Mouse (Mus musculus) MEL (cell line): ENCODE measurements around the gene Ppia. TPM values are rescaled to one million over a fixed set of nuclear protein-coding genes. Genes with fewer than 3 reads are reported as not detected.

Experiments
- DNase-seq: peaks from one replicate; pipeline ENCODE4 v3.0.0; 2011; ENCODE audit warnings: low read depth, low spot score
- H3K27ac ChIP-seq: 2 replicates; pipeline ENCODE4 v1.5.1; 2012; ENCODE audit warnings: low read depth, mild to moderate bottlenecking, control low read depth, low read length, moderate library complexity; ENCODE audit not compliant: control insufficient read depth
- H3K27me3 ChIP-seq, 2 experiments: fragments of 150-350 bp in 1 of 2; sonication (generic) in 1 of 2; 2 replicates each; pipeline ENCODE4 v1.6.1; 2012; ENCODE audit warnings: low read length in 2 of 2, mild to moderate bottlenecking in 2 of 2, improper control_type of control experiment in 1 of 2, moderate library complexity in 1 of 2; ENCODE audit not compliant: insufficient read depth in 2 of 2, control insufficient read depth in 1 of 2
- H3K36me3 ChIP-seq, 2 experiments: 2 replicates each; pipeline ENCODE4 v1.6.1; 2012 to 2014; ENCODE audit warnings: low read length in 2 of 2, improper control_type of control experiment in 1 of 2, inconsistent platforms in 1 of 2, mild to moderate bottlenecking in 1 of 2; ENCODE audit not compliant: insufficient read depth in 2 of 2, control insufficient read depth in 1 of 2
- H3K4me1 ChIP-seq, 2 experiments: fragments of 150-350 bp in 1 of 2; sonication (generic) in 1 of 2; 2 replicates each; pipeline ENCODE4 v1.6.1; 2012; ENCODE audit warnings: low read length in 2 of 2, improper control_type of control experiment in 1 of 2, mild to moderate bottlenecking in 1 of 2; ENCODE audit not compliant: insufficient read depth in 2 of 2, control insufficient read depth in 1 of 2
- H3K4me3 ChIP-seq, 2 experiments: fragments of 150-350 bp in 1 of 2; sonication (generic) in 1 of 2; 2 replicates each; pipeline ENCODE4 v1.5.1; 2012; ENCODE audit warnings: low read depth in 2 of 2, low read length in 2 of 2, mild to moderate bottlenecking in 2 of 2, moderate library complexity in 2 of 2, control low read depth in 1 of 2, improper control_type of control experiment in 1 of 2; ENCODE audit not compliant: control insufficient read depth in 1 of 2, insufficient read depth in 1 of 2
- H3K79me2 ChIP-seq: 2 replicates; pipeline ENCODE4 v1.6.1; 2012; ENCODE audit warnings: mild to moderate bottlenecking, low read length, moderate library complexity; ENCODE audit not compliant: control insufficient read depth, poor library complexity, insufficient read depth
- H3K9ac ChIP-seq: 2 replicates; pipeline ENCODE4 v1.6.1; 2012; ENCODE audit warnings: low read depth, mild to moderate bottlenecking, control low read depth, low read length, moderate library complexity; ENCODE audit not compliant: control insufficient read depth, poor library complexity, severe bottlenecking
- H3K9me3 ChIP-seq: fragments of 150-350 bp; sonication (generic); replicated peaks from 2 replicates; pipeline ENCODE4 v1.6.1; 2012; ENCODE audit warnings: mild to moderate bottlenecking, low read length, improper control_type of control experiment, moderate library complexity; ENCODE audit not compliant: insufficient read depth
- BHLHE40 ChIP-seq: IDR thresholded peaks from 2 replicates; pipeline ENCODE4 v1.6.1; 2012; ENCODE audit warnings: low read depth, mild to moderate bottlenecking, inconsistent platforms, low read length, improper control_type of control experiment, borderline replicate concordance
- CHD1 ChIP-seq: IDR thresholded peaks from 2 replicates; pipeline ENCODE4 v1.6.1; 2012; ENCODE audit warnings: low read depth, mild to moderate bottlenecking, inconsistent platforms, low read length, improper control_type of control experiment
- CHD2 ChIP-seq: IDR thresholded peaks from 2 replicates; pipeline ENCODE4 v1.6.1; 2011; ENCODE audit warnings: low read length, improper control_type of control experiment
- ELF1 ChIP-seq: IDR thresholded peaks from 2 replicates; pipeline ENCODE4 v1.6.1; 2014; ENCODE audit warnings: low read depth, mild to moderate bottlenecking, inconsistent platforms, low read length, improper control_type of control experiment, moderate library complexity
- EP300 ChIP-seq, 2 experiments: IDR thresholded peaks; 2 replicates each; pipeline ENCODE4 v1.6.1; 2011; ENCODE audit warnings: improper control_type of control experiment in 2 of 2, low read length in 2 of 2, low read depth in 1 of 2, mild to moderate bottlenecking in 1 of 2
- ETS1 ChIP-seq: IDR thresholded peaks from 2 replicates; pipeline ENCODE4 v1.6.1; 2012; ENCODE audit warnings: low read depth, mild to moderate bottlenecking, inconsistent platforms, low read length, improper control_type of control experiment, moderate library complexity
- GABPA ChIP-seq: IDR thresholded peaks from 2 replicates; pipeline ENCODE4 v1.6.1; 2012; ENCODE audit warnings: low read depth, mild to moderate bottlenecking, inconsistent platforms, low read length, improper control_type of control experiment, moderate library complexity
- HCFC1 ChIP-seq: IDR thresholded peaks from 2 replicates; pipeline ENCODE4 v1.6.1; 2012; ENCODE audit warnings: low read depth, mild to moderate bottlenecking, inconsistent platforms, low read length, improper control_type of control experiment, moderate library complexity
- MAFK ChIP-seq: IDR thresholded peaks from 2 replicates; pipeline ENCODE4 v1.6.1; 2011; ENCODE audit warnings: low read depth, mild to moderate bottlenecking, low read length, improper control_type of control experiment, borderline replicate concordance
- MAX ChIP-seq: IDR thresholded peaks from 2 replicates; pipeline ENCODE4 v1.6.1; 2011; ENCODE audit warnings: low read length, improper control_type of control experiment
- MAZ ChIP-seq: IDR thresholded peaks from 2 replicates; pipeline ENCODE4 v1.6.1; 2012; ENCODE audit warnings: low read depth, mild to moderate bottlenecking, inconsistent platforms, low read length, improper control_type of control experiment
- MYB ChIP-seq: IDR thresholded peaks from 2 replicates; pipeline ENCODE4 v1.6.1; 2011; ENCODE audit warnings: mild to moderate bottlenecking, low read depth, low read length, improper control_type of control experiment
- MYC ChIP-seq: IDR thresholded peaks from 2 replicates; pipeline ENCODE4 v1.6.1; 2011; ENCODE audit warnings: low read depth, mild to moderate bottlenecking, low read length, improper control_type of control experiment, moderate library complexity
- NRF1 ChIP-seq: IDR thresholded peaks from 2 replicates; pipeline ENCODE4 v1.6.1; 2014; ENCODE audit warnings: low read depth, mild to moderate bottlenecking, inconsistent platforms, low read length, improper control_type of control experiment, moderate library complexity; ENCODE audit not compliant: poor library complexity, insufficient read depth, severe bottlenecking
- POLR2A ChIP-seq, 2 experiments: IDR thresholded peaks; 2 replicates each; pipeline ENCODE4 v1.6.1; 2011 to 2012; ENCODE audit warnings: low read length in 2 of 2, mild to moderate bottlenecking in 2 of 2, control low read depth in 1 of 2, improper control_type of control experiment in 1 of 2, low read depth in 1 of 2, moderate library complexity in 1 of 2; ENCODE audit not compliant: control insufficient read depth in 1 of 2, insufficient read depth in 1 of 2, poor library complexity in 1 of 2
- POLR2AphosphoS2 ChIP-seq: IDR thresholded peaks from 2 replicates; pipeline ENCODE4 v1.6.1; 2011; ENCODE audit warnings: low read length, improper control_type of control experiment
- POLR2AphosphoS5 ChIP-seq: IDR thresholded peaks from 2 replicates; pipeline ENCODE4 v1.6.1; 2012; ENCODE audit warnings: low read depth, borderline replicate concordance, mild to moderate bottlenecking, inconsistent platforms, low read length, moderate library complexity, mixed read lengths
- RAD21 ChIP-seq: IDR thresholded peaks from 2 replicates; pipeline ENCODE4 v1.6.1; 2011; ENCODE audit warnings: mild to moderate bottlenecking, low read depth, low read length, improper control_type of control experiment
- RCOR1 ChIP-seq: IDR thresholded peaks from 2 replicates; pipeline ENCODE4 v1.6.1; 2012; ENCODE audit warnings: low read depth, mild to moderate bottlenecking, inconsistent platforms, low read length, improper control_type of control experiment
- SMC3 ChIP-seq: IDR thresholded peaks from 2 replicates; pipeline ENCODE4 v1.6.1; 2011; ENCODE audit warnings: low read depth, low read length, improper control_type of control experiment
- TAL1 ChIP-seq: IDR thresholded peaks from 2 replicates; pipeline ENCODE4 v1.6.1; 2012; ENCODE audit warnings: mild to moderate bottlenecking, inconsistent platforms, low read length, moderate library complexity, mixed read lengths
- TCF12 ChIP-seq: IDR thresholded peaks from 2 replicates; pipeline ENCODE4 v1.6.1; 2014; ENCODE audit warnings: low read depth, mild to moderate bottlenecking, inconsistent platforms, low read length, improper control_type of control experiment, moderate library complexity
- UBTF ChIP-seq: IDR thresholded peaks from 2 replicates; pipeline ENCODE4 v1.6.1; 2012; ENCODE audit warnings: low read depth, mild to moderate bottlenecking, inconsistent platforms, low read length, improper control_type of control experiment, moderate library complexity, borderline replicate concordance; ENCODE audit not compliant: insufficient read depth
- USF1 ChIP-seq: IDR thresholded peaks from 2 replicates; pipeline ENCODE4 v1.6.1; 2014; ENCODE audit warnings: low read depth, mild to moderate bottlenecking, inconsistent platforms, low read length, improper control_type of control experiment, moderate library complexity
- USF2 ChIP-seq, 2 experiments: IDR thresholded peaks; 2 replicates each; pipeline ENCODE4 v1.6.1; 2011 to 2012; ENCODE audit warnings: improper control_type of control experiment in 2 of 2, low read length in 2 of 2, borderline replicate concordance in 1 of 2, inconsistent platforms in 1 of 2, low read depth in 1 of 2, mild to moderate bottlenecking in 1 of 2; ENCODE audit not compliant: insufficient read depth in 1 of 2
- ZC3H11A ChIP-seq: IDR thresholded peaks from 2 replicates; pipeline ENCODE4 v1.6.1; 2012; ENCODE audit warnings: low read depth, mild to moderate bottlenecking, inconsistent platforms, low read length, improper control_type of control experiment
- polyA plus RNA-seq, 2 experiments: library from polyadenylated mRNA; stranded (reverse) in 1 of 2; unstranded in 1 of 2; fragments of >175 nt in 1 of 2; fragments of >200 nt in 1 of 2; gene quantifications; 2 replicates each; pipeline versions ENCODE4 v1.2.1 to v1.2.4; 2012; ENCODE audit warnings: low replicate concordance in 2 of 2, low read depth in 1 of 2; ENCODE audit not compliant: insufficient read length in 2 of 2, insufficient read depth in 1 of 2, missing spikeins in 1 of 2
- total RNA-seq: library from RNA; depleted of rRNA; stranded (reverse); fragments of 300-350 nt; gene quantifications from 2 replicates; pipeline ENCODE4 v1.2.3, GENCODE M21; 2012

The Ppia gene
- total and polyA plus RNA-seq, 3 experiments = 3,662 to 7,288 TPM; not detected in 1

DNA sequence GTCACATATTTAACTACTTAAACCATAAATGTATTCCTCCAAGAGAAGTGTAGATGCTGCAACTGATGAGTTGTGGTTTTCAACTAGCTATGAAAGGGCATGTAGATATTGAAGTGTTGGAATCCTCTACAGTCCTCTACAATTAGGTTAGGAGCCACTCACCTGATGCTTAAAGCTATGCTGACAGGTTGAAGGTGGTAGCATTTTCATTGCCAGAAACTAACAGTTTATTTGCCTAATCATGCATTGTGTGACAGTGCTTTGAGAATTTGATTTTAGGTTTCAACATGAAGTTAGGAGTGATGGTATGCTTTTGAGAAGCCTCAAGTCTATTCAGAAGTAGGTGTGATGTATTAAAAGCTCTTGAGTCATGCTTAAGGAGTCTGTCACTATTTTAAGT, 2.2 kb downstream of the Ppia start:
- peak; percentile 51 for DNase-seq
- Histone ChIP-seq H3K9me3 (no peaks in the 10 kb centered on the region), H3K36me3 (peaks cover 25 to 32% of the 10 kb centered on the region in 2 experiments), H3K4me3 (peak overlapping the region; percentile 80 to 93), H3K4me1 (peaks cover 9 to 13% of the 10 kb centered on the region in 2 experiments), H3K27ac (peak overlapping the region; percentile 97)
- TF ChIP-seq TCF12 (no peak), CHD2 (no peak), BHLHE40 (no peak), ELF1 (no peak), CHD1 (no peak), ETS1 (no peak), NRF1 (no peak), MAFK (no peak), USF1 (no peak), RCOR1 (no peak), SMC3 (0 out of 2 replicates have a peak, but pooled peaks have one; percentile 12), MYC (0 out of 2 replicates have a peak, but pooled peaks have one; percentile 40), MYB (no peak), POLR2AphosphoS5 (no peak), ZC3H11A (no peak), UBTF (no peak), POLR2A (IDR thresholded peaks at IDR 0.05; ENCODE audit: control insufficient read depth in 1 of 2, insufficient read depth in 1 of 2, low read depth in 1 of 2, low read length in 2 of 2, poor library complexity in 1 of 2) (peak in 1 of 2 experiments; percentile 20; a peak in 1 of 4 replicates), GABPA (no peak), MAX (no peak), MAZ (no peak), POLR2AphosphoS2 (peak; percentile 96), TAL1 (no peak), HCFC1 (no peak), RAD21 (no peak), EP300 (IDR thresholded peaks at IDR 0.05; ENCODE audit: low read depth in 1 of 2, low read length in 2 of 2) (no peak), USF2 (IDR thresholded peaks at IDR 0.05; ENCODE audit: borderline replicate concordance in 1 of 2, insufficient read depth in 1 of 2, low read depth in 1 of 2, low read length in 2 of 2) (no peak)
- TF ChIP-seq, all 39 proteins: peak for 4
- Histone ChIP-seq H3K27me3 (no peaks in the 10 kb centered on the region), H3K79me2 (peaks cover 33% of the 10 kb centered on the region), H3K9ac (peak overlapping the region; percentile 99)
